Mouse (Mus musculus) lung, embryonic 15.5 days (tissue): ENCODE data around the gene Ugt1a1. TPM values are rescaled to one million over a fixed set of nuclear protein-coding genes. Genes with fewer than 3 reads are reported as not detected.
"Not testable (repeated sequence)": the region's sequence is repeated elsewhere in the genome, so short reads cannot be mapped to it uniquely, and the experiment has no call there.

Source experiments
- ATAC-seq: fragments of 200-750 bp; cut with Nextera tagmentation; 2 replicates; pipeline ENCODE4 v1.8.0; 2017; ENCODE audit warnings: moderate number of reproducible peaks, borderline replicate concordance; ENCODE audit not compliant: low FRiP score, low TSS enrichment; ENCODE audit errors: extremely low read depth
- H3K27ac ChIP-seq: fragments of 300-500 bp; sonication (generic); 2 replicates; pipeline ENCODE4 v1.5.1; 2015; ENCODE audit warnings: moderate library complexity, mild to moderate bottlenecking, inconsistent platforms
- H3K27me3 ChIP-seq: fragments of 300-500 bp; sonication (generic); 2 replicates; pipeline ENCODE4 v1.6.1; 2015; ENCODE audit warnings: inconsistent platforms
- H3K36me3 ChIP-seq: fragments of 300-500 bp; sonication (generic); 2 replicates; pipeline ENCODE4 v1.6.1; 2015; ENCODE audit warnings: inconsistent platforms
- H3K4me1 ChIP-seq: fragments of 300-500 bp; sonication (generic); 2 replicates; pipeline ENCODE4 v1.6.1; 2015; ENCODE audit warnings: inconsistent platforms
- H3K4me2 ChIP-seq: fragments of 300-500 bp; sonication (generic); 2 replicates; pipeline ENCODE4 v1.6.1; 2015; ENCODE audit warnings: inconsistent platforms, mild to moderate bottlenecking, moderate library complexity
- H3K4me3 ChIP-seq: fragments of 300-500 bp; sonication (generic); 2 replicates; pipeline ENCODE4 v1.5.1; 2015; ENCODE audit warnings: mild to moderate bottlenecking, inconsistent platforms
- H3K9ac ChIP-seq: fragments of 300-500 bp; sonication (generic); 2 replicates; pipeline ENCODE4 v1.6.1; 2015; ENCODE audit warnings: inconsistent platforms
- H3K9me3 ChIP-seq: fragments of 300-500 bp; sonication (generic); 2 replicates; pipeline ENCODE4 v1.6.1; 2016; ENCODE audit warnings: inconsistent platforms
- WGBS: fragments of 180-500 bp; shearing (Covaris S2); methylation state at CpG from one replicate; pipeline ENCODE4 v1.1.7; 2015; 5-methylcytosine and 5-hydroxymethylcytosine counted together
- polyA plus RNA-seq: library from polyadenylated mRNA; unstranded; fragments of >200 nt; fragmentation: Nextera tagmentation; extraction: Ambion mirVana; gene quantifications from 2 replicates; pipeline ENCODE4 v1.2.1, GENCODE M21; 2015

Gene Ugt1a1
- polyA plus RNA-seq, 1 experiment from 2014 or later, result 0.11 TPM

GRCm38 (mm10) chr1:88222216-88222615 lies 10.5 kb downstream of the Ugt1a1 start:
- Histone ChIP-seq H3K27ac (no peak overlapping the region), H3K27me3 (no peaks in the 10 kb centered on the region), H3K4me1 (no peaks in the 10 kb centered on the region), H3K9ac (no peak overlapping the region), H3K4me3 (no peak overlapping the region), H3K36me3 (no peaks in the 10 kb centered on the region), H3K4me2 (no peak overlapping the region), H3K9me3 (peaks cover 20% of the 10 kb centered on the region; the same call in 1 of the 2 replicates)
- no peak for ATAC-seq
- 43% methylated on average over 2 of the region's 2 CpGs for WGBS

GRCm38 (mm10) chr1:88223011-88223515 lies 11.3 kb downstream of the Ugt1a1 start:
- not testable (repeated sequence) for H3K27me3 ChIP-seq, H3K36me3 ChIP-seq, H3K4me2 ChIP-seq, H3K27ac ChIP-seq, H3K4me1 ChIP-seq, H3K4me3 ChIP-seq, ATAC-seq, H3K9ac ChIP-seq
- H3K9me3 ChIP-seq, result peaks cover 21% of the 10 kb centered on the region; the same call in 1 of the 2 replicates

GRCm38 (mm10) chr1:88223591-88223990 lies 11.8 kb downstream of the Ugt1a1 start:
- no peaks in the 10 kb centered on the region for H3K27me3 ChIP-seq
- H3K4me3 ChIP-seq, result no peak overlapping the region
- H3K27ac ChIP-seq, result no peak overlapping the region
- WGBS, result 39% methylated on average over 1 of the region's 1 CpGs
- no peaks in the 10 kb centered on the region for H3K36me3 ChIP-seq
- peaks cover 21% of the 10 kb centered on the region; the same call in 1 of the 2 replicates for H3K9me3 ChIP-seq
- H3K4me1 ChIP-seq, result no peaks in the 10 kb centered on the region
- H3K4me2 ChIP-seq, result no peak overlapping the region
- no peak for ATAC-seq
- H3K9ac ChIP-seq, result no peak overlapping the region

GRCm38 (mm10) chr1:88224029-88224776 lies 12.4 kb downstream of the Ugt1a1 start:
- Histone ChIP-seq H3K9ac (no peak overlapping the region), H3K4me1 (no peaks in the 10 kb centered on the region), H3K9me3 (peaks cover 21% of the 10 kb centered on the region; the same call in 1 of the 2 replicates), H3K4me2 (no peak overlapping the region), H3K36me3 (no peaks in the 10 kb centered on the region), H3K4me3 (no peak overlapping the region), H3K27ac (no peak overlapping the region), H3K27me3 (no peaks in the 10 kb centered on the region)
- no peak for ATAC-seq
- WGBS, result 61% methylated on average over 2 of the region's 2 CpGs

GRCm38 (mm10) chr1:88225301-88225700 lies 13.5 kb downstream of the Ugt1a1 start:
- peaks cover 29% of the 10 kb centered on the region; the same call in 1 of the 2 replicates for H3K9me3 ChIP-seq
- not testable (repeated sequence) for H3K4me3 ChIP-seq, H3K4me1 ChIP-seq, H3K9ac ChIP-seq, H3K27ac ChIP-seq, H3K27me3 ChIP-seq, H3K36me3 ChIP-seq, H3K4me2 ChIP-seq, ATAC-seq
- WGBS, result 35% methylated on average over 2 of the region's 2 CpGs

GRCm38 (mm10) chr1:88225741-88226140 lies 14.0 kb downstream of the Ugt1a1 start:
- no peak overlapping the region for H3K27ac ChIP-seq
- H3K9me3 ChIP-seq, result peaks cover 29% of the 10 kb centered on the region; the same call in 1 of the 2 replicates
- no peak overlapping the region for H3K4me3 ChIP-seq
- no peaks in the 10 kb centered on the region for H3K36me3 ChIP-seq
- H3K9ac ChIP-seq, result no peak overlapping the region
- no peaks in the 10 kb centered on the region for H3K27me3 ChIP-seq
- H3K4me1 ChIP-seq, result no peaks in the 10 kb centered on the region
- no peak for ATAC-seq
- no peak overlapping the region for H3K4me2 ChIP-seq

GRCm38 (mm10) chr1:88226670-88227379 lies 15.1 kb downstream of the Ugt1a1 start, which contains the start of gene Mroh2a:
TSS of gene Mroh2a (plus strand) at chr1:88226986.
- H3K4me1 ChIP-seq, result no peaks in the 10 kb centered on the region
- H3K9ac ChIP-seq, result no peak within 1 kb of the TSS
- H3K9me3 ChIP-seq, result peaks cover 29% of the 10 kb centered on the region; the same call in 1 of the 2 replicates
- H3K4me2 ChIP-seq, result no peak within 1 kb of the TSS
- H3K36me3 ChIP-seq, result no peaks in the 10 kb centered on the region
- ATAC-seq, result no peak
- no peak within 1 kb of the TSS for H3K4me3 ChIP-seq
- H3K27ac ChIP-seq, result no peak within 1 kb of the TSS
- WGBS, result 44% methylated on average over 5 of the region's 5 CpGs
- no peaks in the 10 kb centered on the region for H3K27me3 ChIP-seq

GRCm38 (mm10) chr1:88227482-88227881 lies 15.7 kb downstream of the Ugt1a1 start:
- no peaks in the 10 kb centered on the region for H3K4me1 ChIP-seq
- H3K27me3 ChIP-seq, result no peaks in the 10 kb centered on the region
- no peak overlapping the region for H3K9ac ChIP-seq
- WGBS, result 50% methylated on average over 2 of the region's 2 CpGs
- H3K4me3 ChIP-seq, result no peak overlapping the region
- H3K4me2 ChIP-seq, result no peak overlapping the region
- no peak for ATAC-seq
- H3K27ac ChIP-seq, result no peak overlapping the region
- no peaks in the 10 kb centered on the region for H3K36me3 ChIP-seq
- peaks cover 29% of the 10 kb centered on the region; the same call in 1 of the 2 replicates for H3K9me3 ChIP-seq

- no peak overlapping the region for H3K4me3 ChIP-seq
- H3K27ac ChIP-seq, result no peak overlapping the region
- peaks cover 33% of the 10 kb centered on the region; the same call in 1 of the 2 replicates for H3K9me3 ChIP-seq
- no peaks in the 10 kb centered on the region for H3K4me1 ChIP-seq
- 0 out of 2 replicates have a peak, but pooled peaks have one; percentile 4 for ATAC-seq
- no peak overlapping the region for H3K4me2 ChIP-seq
- H3K27me3 ChIP-seq, result no peaks in the 10 kb centered on the region
- 69% methylated on average over 7 of the region's 7 CpGs for WGBS
- H3K9ac ChIP-seq, result no peak overlapping the region
- no peaks in the 10 kb centered on the region for H3K36me3 ChIP-seq
Measured at GRCm38 (mm10) chr1:88228121-88228520, 16.4 kb downstream of the Ugt1a1 start.

- H3K9me3 ChIP-seq, result peaks cover 39% of the 10 kb centered on the region; the same call in 1 of the 2 replicates
- H3K4me1 ChIP-seq, result no peaks in the 10 kb centered on the region
- no peak overlapping the region for H3K4me3 ChIP-seq
- 74% methylated on average over 3 of the region's 3 CpGs for WGBS
- no peak for ATAC-seq
- no peak overlapping the region for H3K27ac ChIP-seq
- no peak overlapping the region for H3K9ac ChIP-seq
- no peaks in the 10 kb centered on the region for H3K36me3 ChIP-seq
- no peaks in the 10 kb centered on the region for H3K27me3 ChIP-seq
- no peak overlapping the region for H3K4me2 ChIP-seq
Measured at GRCm38 (mm10) chr1:88229566-88229965, 17.8 kb downstream of the Ugt1a1 start.

GRCm38 (mm10) chr1:88229986-88230385 lies 18.2 kb downstream of the Ugt1a1 start:
- 77% methylated on average over 5 of the region's 5 CpGs for WGBS
- H3K36me3 ChIP-seq, result no peaks in the 10 kb centered on the region
- peaks cover 41% of the 10 kb centered on the region; the same call in 1 of the 2 replicates for H3K9me3 ChIP-seq
- H3K4me3 ChIP-seq, result no peak overlapping the region
- ATAC-seq, result no peak
- no peaks in the 10 kb centered on the region for H3K4me1 ChIP-seq
- H3K4me2 ChIP-seq, result no peak overlapping the region
- no peaks in the 10 kb centered on the region for H3K27me3 ChIP-seq
- H3K9ac ChIP-seq, result no peak overlapping the region
- no peak overlapping the region for H3K27ac ChIP-seq

- H3K36me3 ChIP-seq, result no peaks in the 10 kb centered on the region
- H3K4me3 ChIP-seq, result no peak overlapping the region
- WGBS, result 68% methylated on average over 7 of the region's 7 CpGs
- H3K4me1 ChIP-seq, result no peaks in the 10 kb centered on the region
- no peak for ATAC-seq
- H3K4me2 ChIP-seq, result no peak overlapping the region
- no peaks in the 10 kb centered on the region for H3K27me3 ChIP-seq
- H3K27ac ChIP-seq, result no peak overlapping the region
- H3K9me3 ChIP-seq, result peaks cover 43% of the 10 kb centered on the region; the same call in 1 of the 2 replicates
- no peak overlapping the region for H3K9ac ChIP-seq
Measured at GRCm38 (mm10) chr1:88230421-88230820, 18.7 kb downstream of the Ugt1a1 start.
